Mouse (Mus musculus) ZHBTc4 (cell line): ENCODE results near the gene Tbc1d10c.

Source experiments
- DNase-seq: peaks from one replicate; pipeline ENCODE4 v3.0.0-alpha.2; 2011; ENCODE audit warnings: low read depth, low spot score

Gene Tbc1d10c

DNA sequence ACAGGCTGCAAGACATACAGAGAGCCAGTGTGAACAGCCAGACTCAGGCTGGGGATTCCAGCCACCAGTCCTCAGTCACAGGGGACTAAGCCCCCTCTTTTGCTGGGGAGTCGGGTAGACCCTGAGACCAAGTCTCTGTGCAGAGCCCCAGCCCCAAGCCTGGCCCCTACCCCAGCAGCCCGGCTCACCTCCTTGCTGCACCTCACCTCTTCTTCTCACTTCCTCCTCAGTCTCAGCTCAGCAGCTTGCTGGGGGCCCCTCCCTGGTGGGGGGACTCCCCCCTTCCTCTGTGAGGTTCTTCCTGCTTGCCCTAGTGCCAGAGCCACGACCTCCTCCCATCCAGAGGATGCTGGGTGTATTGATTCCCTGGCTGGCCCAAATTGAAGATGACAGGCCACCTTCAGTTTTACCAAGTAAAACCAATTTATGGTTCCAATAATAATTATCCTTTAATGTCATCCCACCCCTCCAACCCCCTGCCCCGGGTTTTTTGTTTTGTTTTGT is at the start of gene Tbc1d10c:
Gene Tbc1d10c, minus strand, starts transcription at position 454 of the 504 bp plus-strand sequence.
- no peak for DNase-seq

GRCm38 (mm10) chr19:4240247-4240668 is 49.2 kb upstream of the Tbc1d10c start:
- no peak for DNase-seq

DNA sequence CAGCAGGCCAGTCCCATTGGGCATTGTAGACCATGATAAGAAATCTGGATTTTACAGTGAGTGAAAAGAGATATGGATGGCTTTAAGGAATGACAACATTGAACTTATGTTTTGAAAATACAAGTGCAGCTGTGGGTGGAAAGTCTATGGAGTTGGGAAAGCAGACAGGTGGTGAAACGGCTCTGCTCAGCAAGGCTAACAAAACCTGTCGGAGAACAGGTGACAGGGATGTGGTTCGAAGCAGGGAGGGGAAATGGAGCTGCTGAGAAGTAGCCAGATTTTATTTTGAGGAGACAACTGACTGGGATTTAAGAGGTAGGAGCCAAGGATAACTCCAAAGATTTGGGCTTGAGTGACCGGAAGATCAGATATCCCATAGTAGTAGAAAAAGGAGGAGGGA is 43.5 kb upstream of the Tbc1d10c start:
- no peak for DNase-seq

- DNase-seq, result no peak
Measured at GRCm38 (mm10) chr19:4232651-4233050, 41.6 kb upstream of the Tbc1d10c start.

GRCm38 (mm10) chr19:4232186-4232572 is 41.1 kb upstream of the Tbc1d10c start:
- DNase-seq, result no peak

DNA sequence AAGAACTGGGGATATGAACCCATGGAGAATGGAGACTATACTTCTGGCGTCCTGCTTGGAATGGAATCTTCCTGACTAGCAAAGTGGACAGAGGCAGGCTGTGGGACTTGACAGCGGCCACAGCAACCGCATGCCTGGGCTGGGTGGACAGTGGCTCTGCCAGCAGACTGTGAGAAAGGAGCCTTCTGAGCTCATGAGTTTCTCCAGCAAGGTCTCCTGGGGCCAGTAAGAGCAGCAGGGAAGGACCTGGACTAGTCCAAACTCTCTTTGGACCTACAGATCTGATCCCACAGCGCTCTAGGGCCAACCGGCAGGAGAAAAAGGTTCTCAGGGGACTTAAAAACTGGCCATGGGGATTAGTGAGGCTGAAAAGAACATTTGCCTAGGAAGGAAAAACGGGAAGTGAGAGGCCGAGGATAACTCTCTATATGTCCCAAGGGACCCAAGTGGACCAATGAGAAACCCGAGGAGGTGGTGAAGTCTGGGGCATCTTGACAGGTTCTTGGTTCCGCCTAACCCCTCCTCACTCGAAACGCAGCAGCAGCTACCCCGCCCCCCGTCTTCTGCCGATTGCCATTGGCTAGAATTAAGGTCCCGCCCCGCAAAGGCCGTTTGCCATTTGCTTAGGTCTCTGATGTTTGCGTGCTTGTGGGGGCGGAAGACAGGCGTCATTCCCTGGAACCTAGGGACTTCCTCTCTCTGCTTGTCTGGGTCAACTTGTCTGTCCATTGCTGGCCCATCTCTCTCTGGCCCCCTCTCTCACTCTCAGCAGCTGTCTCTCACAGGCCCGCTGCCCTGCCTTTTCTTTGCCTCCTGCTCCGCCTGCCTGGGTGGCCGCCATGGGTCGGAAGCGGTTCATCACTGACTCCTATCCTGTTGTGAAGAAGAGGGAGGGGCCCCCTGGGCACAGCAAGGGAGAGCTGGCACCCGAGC is 40.4 kb upstream of the Tbc1d10c start, which contains the start of gene Pold4:
Gene Pold4, plus strand, starts transcription at position 647 of the 933 bp plus-strand sequence.
- peak; percentile 95 for DNase-seq

DNA sequence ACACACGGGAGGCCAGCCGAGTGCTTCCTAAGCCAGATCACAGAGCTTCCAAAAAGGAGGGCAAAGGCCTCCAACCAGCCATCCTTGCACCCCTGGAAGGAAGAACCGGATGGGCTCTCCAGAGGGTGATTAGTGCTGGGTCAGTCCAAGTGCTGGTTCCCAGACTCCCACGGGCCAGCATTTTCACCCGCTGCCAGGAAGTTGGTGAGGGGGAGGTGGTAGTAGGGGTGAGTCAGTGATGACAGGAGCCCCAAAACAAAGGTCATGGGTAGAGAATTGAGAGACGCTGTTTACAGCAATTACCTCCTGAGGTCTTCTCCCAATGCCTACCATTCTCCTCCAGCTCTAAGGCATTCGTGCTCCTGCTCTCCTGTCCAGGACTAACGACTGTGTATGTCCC is 39.3 kb upstream of the Tbc1d10c start:
- no peak for DNase-seq

DNA sequence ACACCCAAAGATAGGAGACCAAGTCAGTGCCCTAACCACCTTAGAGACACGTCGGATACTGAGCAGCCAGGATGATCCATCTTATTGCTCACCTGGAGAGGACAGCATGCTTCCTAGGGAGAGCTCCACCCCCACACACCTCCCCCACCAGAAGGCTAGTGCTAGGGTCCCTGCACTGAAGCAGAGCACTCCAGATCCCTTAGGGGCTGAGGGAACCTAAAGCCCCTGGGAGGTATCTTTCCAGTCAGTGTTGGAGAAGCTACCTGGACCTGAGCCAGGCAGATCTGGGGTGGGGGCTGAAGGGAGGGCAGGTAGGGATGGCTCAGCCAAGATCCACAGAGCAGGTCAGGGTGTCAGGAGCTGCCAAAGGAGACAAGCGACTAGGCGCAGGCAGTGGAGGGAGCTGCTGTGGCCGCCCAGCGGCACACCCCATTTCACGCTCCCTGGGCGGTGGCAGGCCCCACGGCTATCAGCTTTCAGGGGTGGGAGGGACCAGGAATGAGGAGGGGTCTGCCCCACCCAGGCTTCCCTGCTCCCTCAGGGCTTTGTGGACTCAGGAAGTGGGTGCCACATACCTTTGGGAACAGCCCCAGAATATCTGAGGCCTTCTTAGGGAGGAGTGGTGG is 38.5 kb upstream of the Tbc1d10c start:
- peak; percentile 33 for DNase-seq

GRCm38 (mm10) chr19:4228891-4229290 is 37.8 kb upstream of the Tbc1d10c start:
- no peak for DNase-seq

DNA sequence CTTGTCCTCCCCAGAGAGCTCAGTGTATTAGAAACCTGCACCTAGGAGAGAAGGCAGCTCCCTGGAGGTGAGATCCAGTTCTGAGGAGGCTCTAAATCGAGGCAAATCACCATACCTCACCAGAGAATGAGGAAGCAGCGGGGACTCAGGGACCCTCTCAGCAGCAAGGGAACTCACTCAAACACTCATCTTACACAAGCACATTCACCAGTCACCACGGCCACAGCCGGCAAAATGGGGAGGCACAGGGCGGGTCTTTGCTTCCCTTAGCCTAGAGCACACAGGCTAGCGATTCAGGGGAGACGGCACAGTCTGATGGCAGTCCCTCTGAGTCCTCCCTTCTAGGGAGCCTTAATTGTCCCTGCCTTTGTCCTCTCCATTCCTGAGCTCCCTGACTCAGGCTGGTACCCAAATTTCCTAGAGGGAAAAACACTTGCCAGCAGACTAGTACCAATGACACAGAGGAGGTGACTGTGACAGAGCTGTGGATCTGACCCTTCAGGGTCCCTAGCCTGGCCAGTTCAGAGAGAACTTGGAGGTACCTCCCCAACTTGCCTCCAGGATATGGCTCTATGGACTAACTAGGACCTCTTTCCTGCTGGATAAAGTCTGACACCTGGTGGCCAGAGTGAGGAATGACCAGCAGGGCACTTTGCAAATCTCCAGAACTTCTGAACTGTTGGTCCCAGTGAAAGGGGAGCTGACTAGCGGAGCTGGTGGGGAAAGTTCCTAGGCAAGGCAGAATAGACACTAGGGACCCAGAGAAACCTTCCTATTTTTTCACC is 37.0 kb upstream of the Tbc1d10c start:
- peak; percentile 91 for DNase-seq

GRCm38 (mm10) chr19:4227446-4227845 is 36.4 kb upstream of the Tbc1d10c start:
- DNase-seq, result peak; percentile 55

GRCm38 (mm10) chr19:4226779-4227178 is 35.7 kb upstream of the Tbc1d10c start:
- no peak for DNase-seq

DNA sequence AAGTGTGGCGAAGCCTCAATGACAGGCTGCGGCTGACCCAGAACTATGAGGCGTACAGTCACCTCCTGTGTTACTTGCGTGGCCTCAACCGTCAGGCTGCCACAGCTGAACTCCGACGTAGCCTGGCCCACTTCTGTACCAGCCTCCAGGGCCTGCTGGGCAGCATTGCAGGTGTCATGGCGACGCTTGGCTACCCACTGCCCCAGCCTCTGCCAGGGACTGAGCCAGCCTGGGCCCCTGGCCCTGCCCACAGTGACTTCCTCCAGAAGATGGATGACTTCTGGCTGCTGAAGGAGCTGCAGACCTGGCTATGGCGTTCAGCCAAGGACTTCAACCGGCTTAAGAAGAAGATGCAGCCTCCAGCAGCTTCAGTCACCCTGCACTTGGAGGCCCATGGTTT is 31.1 kb upstream of the Tbc1d10c start:
- no peak for DNase-seq

DNA sequence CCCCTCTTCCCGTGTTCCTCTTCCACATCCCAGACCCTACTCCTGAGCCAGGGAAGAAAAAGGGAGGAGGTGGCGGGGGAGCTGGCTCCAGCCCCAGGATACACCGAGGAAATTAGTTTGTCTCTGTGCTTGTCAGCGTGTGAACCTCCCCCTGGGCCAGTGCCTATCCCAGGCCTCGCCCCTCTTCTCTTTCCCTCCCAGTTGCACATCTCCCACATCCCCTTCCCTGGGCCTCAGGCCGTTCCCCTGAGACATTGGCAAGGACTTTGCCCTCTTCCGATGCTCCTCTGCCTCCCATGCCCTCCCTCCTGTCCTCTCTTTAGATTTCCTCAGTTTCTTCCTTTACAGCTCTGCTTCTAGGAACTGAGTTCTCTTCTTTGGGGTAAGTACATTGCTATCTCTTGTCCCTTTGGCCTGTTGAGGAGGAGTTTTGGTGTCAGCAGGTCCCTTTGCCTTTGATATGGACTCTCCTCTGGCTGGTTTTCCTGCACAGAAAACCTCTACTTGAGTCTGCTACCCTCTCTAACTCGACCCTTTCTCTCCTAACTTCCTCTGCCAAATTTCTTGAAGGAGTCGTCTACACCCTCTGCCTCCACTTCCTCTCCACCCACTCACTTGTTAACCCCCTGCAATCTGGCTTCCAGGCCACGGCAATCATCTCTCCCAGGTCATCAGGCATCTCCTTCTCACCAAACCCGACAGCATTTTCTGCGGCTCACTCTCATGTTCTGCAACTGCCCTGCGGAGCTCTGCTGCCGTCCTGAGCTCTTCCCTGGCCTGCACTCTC is 30.1 kb upstream of the Tbc1d10c start:
- DNase-seq, result no peak

GRCm38 (mm10) chr19:4220416-4220815 is 29.3 kb upstream of the Tbc1d10c start:
- no peak for DNase-seq

- DNase-seq, result no peak
Measured at GRCm38 (mm10) chr19:4219943-4220342, 28.9 kb upstream of the Tbc1d10c start.

DNA sequence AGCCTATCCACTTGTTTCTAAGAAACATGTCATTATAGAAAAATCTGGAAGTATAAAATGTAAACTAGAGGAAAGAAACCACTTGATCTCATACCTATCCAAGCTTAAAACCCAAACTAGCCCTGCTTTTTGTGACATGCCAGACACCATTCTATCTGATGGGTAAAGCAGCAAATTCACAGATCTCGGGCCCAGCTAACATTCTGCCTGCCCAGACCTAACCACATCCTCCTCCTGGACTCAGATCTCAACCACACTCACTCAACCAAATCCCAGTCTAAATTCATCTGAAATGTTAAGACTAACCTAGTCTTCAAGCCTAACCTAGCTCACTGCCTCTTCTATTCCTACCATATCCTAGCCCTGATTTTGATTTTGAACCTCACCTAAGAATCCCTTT is 27.7 kb upstream of the Tbc1d10c start:
- no peak for DNase-seq

GRCm38 (mm10) chr19:4218293-4218692 is 27.2 kb upstream of the Tbc1d10c start:
- no peak for DNase-seq

DNA sequence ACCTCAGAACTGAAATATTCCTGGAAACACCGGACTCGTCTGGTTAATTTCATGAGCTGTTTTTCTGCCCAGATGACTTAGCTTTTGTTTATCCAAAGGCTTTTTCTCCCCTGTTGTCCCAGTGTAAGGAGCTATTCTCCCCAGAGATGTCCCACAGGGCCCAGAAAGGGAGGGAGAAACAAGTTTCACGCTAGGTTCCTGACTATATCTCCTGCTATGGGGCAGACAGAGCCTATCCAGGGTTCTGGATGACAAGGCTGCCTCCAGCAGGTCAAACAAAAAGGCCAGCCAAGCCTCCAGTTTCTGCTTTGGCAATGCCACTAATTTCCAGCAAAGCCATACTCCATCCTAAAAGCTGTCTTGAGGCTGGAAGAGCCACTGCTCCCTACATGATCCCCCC is 26.8 kb upstream of the Tbc1d10c start:
- DNase-seq, result no peak

GRCm38 (mm10) chr19:4217140-4217539 is 26.1 kb upstream of the Tbc1d10c start:
- no peak for DNase-seq
